Mouse (Mus musculus) lung, postnatal 0 days (tissue): ENCODE results near the gene Dlgap5.

ENCODE experiments used
- CTCF ChIP-seq: IDR thresholded peaks from 2 replicates; pipeline ENCODE4 v1.5.1; 2016; ENCODE audit warnings: antibody characterized with exemption, mild to moderate bottlenecking
- EP300 ChIP-seq: IDR thresholded peaks from 2 replicates; pipeline ENCODE4 v1.6.1; 2016; ENCODE audit warnings: antibody characterized with exemption, mild to moderate bottlenecking, control low read depth

DNA sequence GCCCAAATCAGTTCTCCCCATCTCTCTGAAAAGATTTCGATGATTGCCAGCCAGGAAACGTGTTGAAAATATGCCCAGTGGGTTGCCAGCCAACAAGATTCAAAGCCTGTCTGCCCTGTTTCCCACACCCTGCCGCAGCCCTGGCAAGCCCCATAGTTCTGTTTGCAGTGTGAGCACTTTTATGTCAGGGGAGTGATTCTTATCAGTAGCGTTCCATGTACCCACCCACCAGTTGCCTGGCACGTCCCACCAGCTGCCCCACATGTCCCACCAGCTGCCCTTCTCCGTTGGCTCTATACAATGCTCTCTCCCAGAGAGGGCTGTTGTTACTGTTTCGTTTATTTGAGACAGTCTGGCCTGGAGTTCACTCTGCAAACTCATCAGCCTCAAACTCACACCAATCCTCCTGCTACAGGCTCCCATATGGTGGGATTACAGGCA is 51.3 kb downstream of the Dlgap5 start:
- no peak for TF ChIP-seq CTCF
- TF ChIP-seq EP300, result no peak
